Mouse (Mus musculus): ENCODE results near the gene Vmn2r53.
"Not testable (repeated sequence)": the region's sequence is repeated elsewhere in the genome, so short reads cannot be mapped to it uniquely, and the experiment has no call there.

Vmn2r53 gene

DNA sequence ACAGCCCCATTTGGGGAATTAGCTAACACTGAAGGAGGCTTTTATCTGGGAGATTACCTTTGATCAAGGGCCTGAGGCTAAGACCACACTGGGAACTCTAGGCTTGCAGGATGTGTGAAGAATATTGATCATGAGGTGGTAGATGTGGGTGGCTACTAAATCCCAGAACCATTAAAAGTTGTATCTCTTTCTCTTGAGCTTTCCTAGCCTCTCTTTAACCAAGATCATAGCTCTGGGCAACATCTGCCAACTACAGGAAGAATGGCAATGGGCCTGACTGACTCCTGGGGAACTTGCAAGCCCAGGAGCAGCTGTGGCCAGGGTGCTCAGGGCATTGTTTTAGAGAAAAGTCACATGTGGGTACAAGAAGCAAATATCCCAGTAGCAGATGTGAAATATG is at the start of gene Vmn2r53:
Vmn2r53 (minus strand) TSS at position 101 of the 400 bp plus-strand sequence.
- no peak for DNase-seq

DNA sequence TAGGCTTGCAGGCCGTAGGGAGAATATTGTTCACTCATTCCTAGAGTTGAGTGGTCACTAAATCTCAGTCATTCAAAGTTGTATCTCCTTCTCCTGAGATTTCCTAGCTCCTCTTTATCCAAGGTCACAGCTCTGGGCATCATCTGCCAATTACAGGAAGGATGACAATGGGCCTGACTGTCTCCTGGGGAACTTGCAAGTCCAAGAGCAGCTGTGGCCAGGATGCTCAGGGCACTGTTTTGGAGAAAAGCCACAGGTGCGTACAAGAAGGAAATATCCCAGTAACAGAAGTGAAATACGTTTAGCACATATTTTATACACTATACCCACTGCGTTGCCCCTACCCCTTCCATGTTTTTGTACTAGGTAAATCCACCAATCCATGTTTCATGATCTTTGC is 31.6 kb upstream of the Vmn2r53 start, which contains the start of gene Vmn2r54:
Vmn2r54 (minus strand) TSS at position 101 of the 400 bp plus-strand sequence.
- DNase-seq: not testable (repeated sequence)

Data from kidney, adult 18-20 months (tissue).